Mouse (Mus musculus) right cerebral cortex, postnatal 14 days (tissue): ENCODE measurements around the gene Wnt11.

Experiments used
- DNase-seq: peaks from one replicate; pipeline ENCODE4 v3.0.0; 2022

Wnt11 gene

GRCm38 (mm10) chr7:98834711-98835321 lies at the start of gene Wnt11:
Gene Wnt11 (plus strand): TSS chr7:98835112.
- DNase-seq = peak; percentile 29

GRCm38 (mm10) chr7:98786792-98787612 lies 47.9 kb upstream of the Wnt11 start:
- DNase-seq = no peak

- no peak for DNase-seq
These were observed 46.2 kb upstream of the Wnt11 start for GRCm38 (mm10) chr7:98788721-98789120.

GRCm38 (mm10) chr7:98789121-98789520 lies 45.8 kb upstream of the Wnt11 start:
- DNase-seq = no peak

- no peak for DNase-seq
These were observed 43.0 kb upstream of the Wnt11 start for GRCm38 (mm10) chr7:98791864-98792263.

GRCm38 (mm10) chr7:98793811-98794210 lies 41.1 kb upstream of the Wnt11 start:
- no peak for DNase-seq

GRCm38 (mm10) chr7:98794444-98794843 lies 40.5 kb upstream of the Wnt11 start:
- DNase-seq = no peak

GRCm38 (mm10) chr7:98795637-98796036 lies 39.3 kb upstream of the Wnt11 start:
- no peak for DNase-seq

- no peak for DNase-seq
These were observed 37.4 kb upstream of the Wnt11 start for GRCm38 (mm10) chr7:98797347-98798133.

GRCm38 (mm10) chr7:98798134-98798417 lies 36.8 kb upstream of the Wnt11 start:
- no peak for DNase-seq

- no peak for DNase-seq
These were observed 34.5 kb upstream of the Wnt11 start for GRCm38 (mm10) chr7:98800435-98800834.

GRCm38 (mm10) chr7:98801086-98801485 lies 33.8 kb upstream of the Wnt11 start:
- DNase-seq = no peak

- no peak for DNase-seq
These were observed 31.7 kb upstream of the Wnt11 start for GRCm38 (mm10) chr7:98803181-98803580.

- DNase-seq = no peak
These were observed 29.8 kb upstream of the Wnt11 start for GRCm38 (mm10) chr7:98804841-98805772.

GRCm38 (mm10) chr7:98806961-98807360 lies 28.0 kb upstream of the Wnt11 start:
- no peak for DNase-seq

GRCm38 (mm10) chr7:98809372-98809771 lies 25.5 kb upstream of the Wnt11 start:
- no peak for DNase-seq

GRCm38 (mm10) chr7:98810619-98811018 lies 24.3 kb upstream of the Wnt11 start:
- DNase-seq = no peak

GRCm38 (mm10) chr7:98820501-98820900 lies 14.4 kb upstream of the Wnt11 start:
- no peak for DNase-seq

GRCm38 (mm10) chr7:98822881-98823280 lies 12.0 kb upstream of the Wnt11 start:
- no peak for DNase-seq

GRCm38 (mm10) chr7:98823896-98824822 lies 10.8 kb upstream of the Wnt11 start:
- no peak for DNase-seq

- DNase-seq = no peak
These were observed 6.9 kb upstream of the Wnt11 start for GRCm38 (mm10) chr7:98828052-98828451.

GRCm38 (mm10) chr7:98828876-98829275 lies 6.0 kb upstream of the Wnt11 start:
- peak; percentile 48 for DNase-seq
